Mouse (Mus musculus): ENCODE measurements around the gene Cyb5rl. TPM values are rescaled to one million over a fixed set of nuclear protein-coding genes. Genes with fewer than 3 reads are reported as not detected.

Cyb5rl gene
- 10 to 100 TPM in 1 of 2 experiments, 1 to 10 TPM in 1; 6.5 to 10.3 TPM for total RNA-seq (2023)

GRCm38 (mm10) chr4:107066252-107067124, at the start of gene Cyb5rl, which contains the start of gene Mrpl37:
Gene Cyb5rl (plus strand): TSS chr4:107066988.
Gene Mrpl37 (minus strand): TSS chr4:107066868.

GRCm38 (mm10) chr4:107096841-107097373, 30.1 kb downstream of the Cyb5rl start, which contains the start of gene Cdcp2:
Gene Cdcp2 (plus strand): TSS chr4:107096891.

Other genes starting within 250 kb of the Cyb5rl start
- gene Ssbp3, start 156.3 kb upstream of the Cyb5rl start, total RNA-seq (2023), result 10 to 100 TPM; 32.3 to 39.0 TPM
- 10 to 100 TPM; 75.0 to 79.6 TPM for gene Mrpl37, start 120 bp upstream of the Cyb5rl start, total RNA-seq (2023)
- gene Cdcp2, start 29.9 kb downstream of the Cyb5rl start, total RNA-seq (2023), result under 1 TPM; 0.36 to 0.64 TPM
- 100 to 1,000 TPM; 108 to 110 TPM for gene Tmem59, start 111.4 kb downstream of the Cyb5rl start, total RNA-seq (2023)
- 10 to 100 TPM; 39.3 to 45.4 TPM for gene Tceanc2, start 112.1 kb downstream of the Cyb5rl start, total RNA-seq (2023)
- under 1 TPM in 1 of 2 experiments, not detected in 1; 0.67 TPM for gene Ldlrad1, start 142.2 kb downstream of the Cyb5rl start, total RNA-seq (2023)
- 10 to 100 TPM; 23.8 to 25.9 TPM for gene Lrrc42, start 186.5 kb downstream of the Cyb5rl start, total RNA-seq (2023)
- 10 to 100 TPM; 14.5 to 17.9 TPM for gene Hspb11, start 186.6 kb downstream of the Cyb5rl start, total RNA-seq (2023)
- not detected for gene Dio1, start 240.2 kb downstream of the Cyb5rl start, total RNA-seq (2023)
- gene Yipf1, start 247.4 kb downstream of the Cyb5rl start, total RNA-seq (2023), result 10 to 100 TPM; 47.4 to 50.3 TPM

Measured in B cell, adult 67 days (primary cell).